Mouse (Mus musculus): Measurements from ENCODE around the gene Wdr53. TPM values are rescaled to one million over a fixed set of nuclear protein-coding genes. Genes with fewer than 3 reads are reported as not detected.
"Not testable (repeated sequence)": the region's sequence is repeated elsewhere in the genome, so short reads cannot be mapped to it uniquely, and the experiment has no call there.

Gene Wdr53
- 0.58 and 2.3 TPM in 2 replicates for total RNA-seq (2015; ENCODE audit: low replicate concordance)
- 5.3 and 5.6 TPM in 2 replicates for total RNA-seq (2017; ENCODE audit: low replicate concordance)

DNA sequence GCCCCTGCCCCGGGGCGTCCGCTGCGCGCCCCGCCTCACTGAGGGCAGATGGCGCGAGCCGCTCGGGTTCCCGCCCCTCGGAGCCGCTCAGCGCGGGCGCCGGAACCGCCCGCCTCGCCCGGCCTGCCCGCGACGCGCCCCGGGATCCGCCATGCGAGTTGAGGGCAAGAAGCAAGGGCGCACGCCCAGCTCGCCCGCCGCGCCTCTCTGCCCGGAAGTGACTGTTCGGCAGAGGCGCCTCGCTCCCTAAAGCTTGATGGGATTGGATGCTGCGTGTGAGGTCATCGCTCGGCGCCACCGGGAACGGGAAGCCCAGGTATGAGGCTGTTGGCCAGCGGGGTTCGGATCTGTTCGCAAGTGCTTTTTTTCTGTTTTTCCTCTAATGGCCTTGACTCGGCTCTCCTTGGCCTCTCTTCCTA, at the start of gene Wdr53, which contains the start of gene Fbxo45:
Gene Wdr53, plus strand, starts transcription at position 276 of the 419 bp plus-strand sequence.
Gene Fbxo45, minus strand, starts transcription at position 207 of the 419 bp plus-strand sequence.
- peak; percentile 97 for ATAC-seq (replicated peaks; ENCODE audit: low FRiP score, poor library complexity, severe bottlenecking)

DNA sequence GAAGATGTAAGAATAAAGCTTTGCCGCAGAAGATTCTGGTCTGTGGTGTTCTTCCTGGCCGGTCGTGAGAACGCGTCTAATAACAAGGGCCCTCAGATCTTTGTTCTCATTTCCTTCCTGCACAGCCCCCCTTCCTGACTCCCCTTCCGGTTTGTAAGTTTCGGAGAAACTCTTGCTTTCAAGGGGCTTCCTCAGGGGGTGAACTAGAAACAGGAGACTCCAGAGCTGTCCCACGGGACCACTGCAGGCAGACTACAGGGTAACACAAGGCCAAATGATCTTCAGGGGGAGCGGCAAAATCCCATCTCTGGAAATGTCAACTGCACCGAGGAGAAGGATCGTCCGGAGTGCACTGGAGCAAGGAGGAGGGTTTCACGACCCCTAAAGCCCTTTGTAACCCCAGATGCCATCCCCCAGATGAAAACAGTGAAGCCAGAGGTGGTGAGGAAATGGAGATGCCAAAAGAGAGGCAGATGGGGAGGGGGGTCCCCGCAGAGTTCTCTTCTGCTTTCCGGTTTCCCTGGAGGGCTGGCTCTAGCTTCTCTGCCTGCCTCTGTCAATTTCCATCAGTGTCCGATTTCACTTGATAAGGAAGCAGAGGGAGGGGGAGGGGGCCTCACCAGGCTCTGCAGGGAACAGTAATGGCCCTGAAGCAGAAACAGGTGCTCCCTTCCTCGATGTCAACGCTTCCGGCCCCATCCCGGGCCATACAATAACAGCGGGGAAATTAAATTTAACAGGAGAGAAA, 46.6 kb upstream of the Wdr53 start:
- peak; percentile 57; the same call in 1 of the 2 replicates for ATAC-seq (replicated peaks; ENCODE audit: low FRiP score, poor library complexity, severe bottlenecking)

DNA sequence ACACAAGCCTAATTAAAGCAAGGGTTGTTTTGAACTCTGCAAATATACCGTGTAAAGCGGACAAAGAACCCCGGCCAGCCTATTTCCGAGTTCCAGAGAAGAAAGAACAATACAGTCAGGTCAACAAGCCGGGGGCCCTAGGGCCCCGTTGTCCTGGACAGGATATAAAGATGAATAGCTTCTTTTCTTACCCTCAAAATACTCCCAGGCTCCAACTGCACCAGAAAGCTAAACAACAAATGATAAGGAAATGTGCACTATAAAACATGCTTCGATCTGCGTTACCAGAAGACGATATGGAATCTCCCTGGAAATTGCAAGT, 46.1 kb upstream of the Wdr53 start:
- ATAC-seq (replicated peaks; ENCODE audit: low FRiP score, poor library complexity, severe bottlenecking) = 0 out of 2 replicates have a peak, but pooled peaks have one; percentile 8

DNA sequence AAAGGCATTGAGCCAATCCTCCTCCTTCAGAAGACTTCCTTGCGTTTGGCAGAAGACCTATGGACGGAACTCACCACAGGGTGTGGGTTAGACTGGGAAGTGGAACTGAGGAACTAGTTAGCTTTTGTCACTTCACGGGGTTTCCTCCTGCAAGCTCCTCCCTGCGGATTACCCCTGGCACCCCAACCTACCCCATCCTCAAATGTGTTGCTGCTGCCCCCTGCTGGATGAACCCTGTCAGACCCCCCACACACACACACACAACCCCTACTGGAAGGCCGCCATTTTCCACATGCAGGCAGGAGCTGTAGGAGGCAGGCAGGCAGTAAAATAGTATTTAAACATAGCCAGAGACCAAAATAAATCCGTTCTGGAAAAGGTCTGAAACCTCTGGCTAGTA, 44.3 kb upstream of the Wdr53 start:
- ATAC-seq (replicated peaks; ENCODE audit: low FRiP score, poor library complexity, severe bottlenecking) = peak; percentile 80

DNA sequence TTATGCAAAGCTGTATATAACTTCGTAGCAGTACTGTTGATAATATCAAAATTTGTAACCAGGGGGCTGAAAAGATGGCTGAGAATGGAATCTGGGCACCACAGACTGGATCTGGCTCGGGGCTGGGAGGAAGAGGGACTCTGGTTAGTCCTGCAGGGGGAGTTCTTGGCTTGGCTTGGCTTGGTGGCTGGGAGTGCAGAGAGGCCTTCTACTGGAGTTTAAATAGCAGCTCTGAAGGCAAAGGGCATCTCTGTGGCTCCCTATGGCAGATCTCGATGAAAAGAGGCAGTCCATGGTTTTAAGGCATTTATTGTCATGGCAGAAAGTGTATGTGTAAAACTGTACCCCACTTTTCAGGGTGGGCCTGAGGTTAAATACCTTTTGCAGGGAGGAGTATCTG, 42.1 kb upstream of the Wdr53 start:
- ATAC-seq (replicated peaks; ENCODE audit: low FRiP score, poor library complexity, severe bottlenecking) = no peak

DNA sequence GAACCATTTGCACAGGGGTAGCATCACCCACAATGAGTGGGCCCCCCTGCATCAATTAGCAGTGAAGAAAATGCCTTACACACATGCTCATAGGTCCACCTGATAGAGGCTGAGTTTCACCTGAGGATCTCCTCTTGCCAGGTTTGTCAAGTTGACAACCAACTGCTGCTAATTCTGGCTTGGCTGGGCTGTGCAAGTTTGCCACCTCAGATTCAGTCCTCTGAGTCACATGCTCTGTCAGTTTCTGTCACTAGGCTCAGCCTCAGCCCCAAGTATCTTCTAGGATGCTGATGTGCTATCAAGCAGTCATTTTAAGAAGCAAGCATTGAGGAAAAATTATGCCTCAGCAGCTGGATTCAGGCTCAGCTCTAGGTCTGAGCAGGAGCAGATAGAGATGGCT, 32.9 kb upstream of the Wdr53 start:
- ATAC-seq (replicated peaks; ENCODE audit: low FRiP score, poor library complexity, severe bottlenecking) = no peak

DNA sequence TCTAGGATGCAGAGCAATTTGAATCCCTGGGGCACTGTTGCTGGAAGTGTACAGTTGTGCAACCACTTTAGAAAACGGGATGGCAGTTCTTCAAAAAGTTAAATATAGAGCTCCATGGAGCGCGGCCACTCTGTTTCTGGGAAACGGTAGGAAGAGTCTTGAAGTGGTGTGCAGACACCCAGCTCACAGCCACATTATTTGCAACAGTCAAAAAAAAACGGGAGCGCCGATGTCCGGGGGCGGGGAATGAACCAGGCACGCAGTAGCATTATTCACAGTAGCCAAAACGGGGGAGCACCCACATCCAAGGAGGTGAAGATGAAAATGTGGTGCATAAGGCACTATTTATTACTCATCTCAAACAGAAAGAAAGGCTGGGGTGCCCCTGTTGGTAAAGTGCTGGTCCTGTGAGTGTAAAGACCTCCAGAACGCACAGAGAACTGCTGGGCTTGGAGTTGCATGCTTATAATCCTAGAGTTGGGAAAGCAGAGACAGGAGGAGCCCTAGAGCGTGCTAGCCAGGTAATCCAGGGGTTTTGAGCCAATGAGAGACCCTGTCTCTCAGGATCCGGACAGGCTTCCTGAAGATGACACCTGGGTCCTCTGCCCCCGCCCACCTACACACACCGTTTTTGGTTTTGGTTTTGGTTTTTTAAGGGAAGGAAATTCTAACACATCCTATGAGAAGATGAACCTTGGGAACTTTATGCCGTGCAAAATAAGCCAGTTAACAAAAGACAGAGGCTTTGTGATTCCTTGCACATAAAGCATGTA, 32.0 kb upstream of the Wdr53 start:
- no peak for ATAC-seq (replicated peaks; ENCODE audit: low FRiP score, poor library complexity, severe bottlenecking)

DNA sequence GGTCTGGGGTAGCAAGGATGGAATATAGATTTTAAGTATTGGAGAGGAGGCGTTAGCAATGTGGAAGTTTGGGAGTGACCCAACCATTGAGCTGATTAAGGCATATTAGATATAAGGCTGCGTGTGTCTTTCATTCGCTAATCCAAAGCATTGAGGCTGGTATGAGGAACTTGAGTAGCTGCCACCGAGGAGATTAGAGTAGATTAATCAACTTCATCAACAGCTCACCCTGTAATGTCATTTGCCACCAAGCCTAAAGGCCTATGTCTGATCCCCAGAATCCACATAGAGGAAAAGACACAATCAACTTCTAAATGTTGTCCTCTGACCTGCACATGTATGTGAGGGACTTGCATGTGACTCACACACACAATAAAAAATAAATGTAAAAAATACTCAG, 25.2 kb upstream of the Wdr53 start:
- ATAC-seq (replicated peaks; ENCODE audit: low FRiP score, poor library complexity, severe bottlenecking) = no peak

DNA sequence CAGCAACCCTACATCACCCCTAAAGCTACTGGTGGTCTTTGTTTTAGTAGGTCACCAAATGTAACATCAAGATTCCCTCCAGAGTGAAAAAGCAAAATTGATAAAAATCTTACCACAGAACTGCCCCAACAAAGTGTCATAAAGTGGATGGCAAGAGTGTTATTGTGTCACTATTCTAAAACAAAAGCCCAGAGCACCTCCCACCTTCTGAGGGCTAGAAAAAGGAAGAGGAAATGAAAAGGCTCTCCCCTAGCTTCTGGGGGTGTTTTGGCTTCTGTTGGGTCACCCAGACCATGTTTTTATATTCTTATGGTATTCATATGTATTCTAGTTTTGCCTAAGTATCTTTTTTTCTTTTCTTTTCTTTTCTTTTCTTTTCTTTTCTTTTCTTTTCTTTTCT, 24.6 kb upstream of the Wdr53 start:
- ATAC-seq (replicated peaks; ENCODE audit: low FRiP score, poor library complexity, severe bottlenecking) = no peak

DNA sequence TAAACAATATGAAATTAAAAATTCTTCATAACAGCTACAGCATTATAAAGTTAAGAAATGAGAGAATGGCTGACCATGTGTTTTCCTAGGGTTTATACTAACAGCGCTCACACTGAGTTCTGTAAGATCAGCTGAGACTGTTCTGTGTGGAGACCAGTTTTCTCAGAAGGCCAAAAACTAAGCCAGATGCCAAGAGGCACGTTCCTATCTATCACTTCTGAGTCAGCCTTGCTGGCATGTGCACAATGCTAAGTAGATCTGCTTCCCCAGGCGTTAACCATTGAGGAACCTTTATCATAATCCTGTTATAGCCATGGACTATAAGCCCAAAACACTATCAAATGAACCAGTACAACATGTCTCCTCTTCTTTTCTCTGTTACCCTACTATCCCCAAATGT, 15.0 kb upstream of the Wdr53 start:
- ATAC-seq (replicated peaks; ENCODE audit: low FRiP score, poor library complexity, severe bottlenecking) = not testable (repeated sequence)

DNA sequence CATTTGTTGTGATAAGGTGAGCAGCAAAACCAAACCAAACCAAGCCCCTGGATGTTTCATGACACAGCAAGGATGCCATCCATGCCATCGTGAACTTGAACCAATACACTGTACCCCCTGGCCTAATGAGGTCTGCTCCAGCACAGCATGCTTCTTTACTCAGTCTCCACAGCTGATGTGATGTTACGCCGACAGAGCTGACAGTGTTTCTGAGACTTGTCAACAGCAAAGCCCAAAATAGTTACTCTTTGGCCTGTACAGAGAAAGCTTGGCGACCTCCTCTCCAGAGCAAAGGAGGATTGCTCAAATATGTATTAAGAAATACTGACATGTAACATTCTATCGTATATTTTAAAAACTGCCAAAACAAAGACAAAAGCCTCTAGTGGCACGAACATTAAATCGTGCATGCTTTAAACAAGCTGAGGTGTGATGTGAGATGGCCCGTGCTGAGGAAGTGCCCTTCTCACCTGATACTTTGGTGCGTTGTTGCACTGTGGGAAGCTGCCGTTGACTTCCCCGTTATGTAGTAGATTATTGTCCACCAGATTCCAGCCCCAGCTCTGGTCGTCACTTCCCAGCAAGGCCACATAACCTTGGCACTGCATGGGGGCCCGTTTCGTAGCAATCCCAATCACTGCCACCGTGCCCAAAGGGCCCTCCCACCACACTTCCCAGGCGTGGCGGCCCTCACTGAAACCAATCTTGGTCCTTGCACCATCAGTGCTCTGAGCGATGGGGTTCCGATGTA, 8.9 kb upstream of the Wdr53 start:
- ATAC-seq (replicated peaks; ENCODE audit: low FRiP score, poor library complexity, severe bottlenecking) = no peak

DNA sequence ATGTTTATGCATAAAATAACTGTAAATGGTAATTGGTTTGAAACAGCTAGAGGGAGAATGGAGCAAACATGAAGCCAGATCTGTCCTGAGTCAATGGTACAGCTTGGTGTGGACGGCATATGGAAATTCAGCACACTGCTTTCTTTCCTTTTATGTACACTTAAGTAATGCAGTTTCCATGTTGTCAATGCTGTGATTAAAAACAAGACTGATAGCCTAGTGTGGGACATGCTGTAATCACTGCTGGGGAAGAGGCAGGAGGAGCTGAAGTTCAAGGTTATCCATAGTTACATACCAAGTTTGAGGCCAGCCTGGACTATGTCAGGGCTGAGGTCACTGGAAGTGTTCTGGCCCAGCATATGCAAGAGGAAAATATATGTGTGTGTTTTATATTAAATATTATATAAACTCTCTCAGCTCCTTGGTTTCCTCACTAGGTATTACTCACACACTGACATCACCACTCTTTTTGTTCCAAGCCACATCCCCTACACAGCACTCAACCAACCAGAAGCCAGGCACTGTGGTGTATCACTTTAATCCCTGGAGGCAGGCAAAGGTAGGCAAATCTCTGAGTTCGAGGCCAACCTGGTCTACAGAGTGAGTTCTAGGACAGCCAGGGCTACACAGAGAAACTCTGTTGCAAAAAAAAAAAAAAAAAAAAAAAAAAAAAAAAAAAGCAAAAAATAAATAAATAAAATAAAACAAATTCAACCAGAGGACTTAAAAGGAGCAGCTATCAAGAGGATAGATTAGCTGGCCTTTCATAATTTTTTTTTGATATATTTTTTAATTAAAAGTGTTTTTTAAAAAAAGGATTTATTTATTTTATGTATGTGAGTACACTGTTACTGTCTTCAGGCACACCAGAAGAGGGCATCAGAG, 7.4 kb upstream of the Wdr53 start:
- no peak for ATAC-seq (replicated peaks; ENCODE audit: low FRiP score, poor library complexity, severe bottlenecking)

DNA sequence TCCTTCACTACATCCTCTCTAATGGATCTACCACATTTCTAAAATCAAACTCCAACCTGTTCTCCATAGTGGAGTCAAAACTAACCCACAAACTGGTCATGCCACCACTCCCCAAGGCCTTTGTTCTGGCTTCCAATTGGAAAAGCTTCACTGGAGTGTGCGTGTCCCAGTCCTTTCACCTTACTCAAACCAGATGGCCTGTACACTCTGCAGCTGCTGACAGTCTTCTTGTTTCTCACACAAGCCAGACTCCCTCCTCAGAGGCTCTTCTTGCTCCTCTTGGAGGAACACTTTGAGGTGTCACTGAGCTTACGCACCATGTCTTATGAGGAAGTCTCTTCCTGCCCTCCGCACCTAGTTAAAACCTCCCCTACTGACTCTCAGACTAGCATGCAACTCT, 3.1 kb upstream of the Wdr53 start:
- no peak for ATAC-seq (replicated peaks; ENCODE audit: low FRiP score, poor library complexity, severe bottlenecking)

DNA sequence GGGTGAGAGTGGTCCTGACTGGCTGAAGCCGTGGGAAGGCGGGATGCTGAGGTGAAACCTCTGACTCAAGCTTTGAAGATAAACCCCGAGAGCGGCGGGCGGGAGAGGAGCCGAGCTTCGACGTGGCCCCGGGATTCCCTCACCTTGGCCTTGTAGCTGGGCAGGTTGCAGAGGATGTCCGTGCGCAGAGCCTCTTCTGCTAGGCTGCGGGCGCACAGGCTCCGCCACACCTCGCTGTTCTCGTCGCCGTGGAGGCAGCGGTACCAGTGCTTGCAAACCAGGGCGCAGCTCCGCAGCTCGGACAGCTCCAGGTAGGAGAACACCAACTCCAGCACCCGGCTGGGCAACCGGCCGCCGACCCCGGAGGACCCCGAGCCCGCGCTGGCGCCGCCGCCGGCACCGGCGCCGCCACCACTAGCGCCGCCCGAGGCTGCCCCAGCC, 656 bp upstream of the Wdr53 start:
- ATAC-seq (replicated peaks; ENCODE audit: low FRiP score, poor library complexity, severe bottlenecking) = peak; percentile 58

DNA sequence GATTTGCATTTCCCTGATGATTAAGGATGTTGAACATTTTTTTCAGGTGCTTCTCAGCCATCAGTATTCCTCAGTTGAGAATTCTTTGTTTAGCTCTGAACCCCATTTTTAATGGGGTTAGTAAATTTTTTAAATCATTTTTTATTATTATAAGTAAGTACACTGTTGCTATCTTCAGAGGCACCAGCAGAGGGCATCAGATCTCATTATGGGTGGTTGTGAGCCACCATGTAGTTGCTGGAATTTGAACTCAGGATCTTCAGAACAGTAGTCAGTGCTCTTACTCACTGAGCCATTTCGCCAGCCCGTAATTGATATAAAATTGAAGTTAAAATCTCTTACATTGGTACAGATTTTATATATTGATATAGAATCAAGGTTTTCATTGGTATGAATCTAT, 17.2 kb downstream of the Wdr53 start:
- not testable (repeated sequence) for ATAC-seq (replicated peaks; ENCODE audit: low FRiP score, poor library complexity, severe bottlenecking)

DNA sequence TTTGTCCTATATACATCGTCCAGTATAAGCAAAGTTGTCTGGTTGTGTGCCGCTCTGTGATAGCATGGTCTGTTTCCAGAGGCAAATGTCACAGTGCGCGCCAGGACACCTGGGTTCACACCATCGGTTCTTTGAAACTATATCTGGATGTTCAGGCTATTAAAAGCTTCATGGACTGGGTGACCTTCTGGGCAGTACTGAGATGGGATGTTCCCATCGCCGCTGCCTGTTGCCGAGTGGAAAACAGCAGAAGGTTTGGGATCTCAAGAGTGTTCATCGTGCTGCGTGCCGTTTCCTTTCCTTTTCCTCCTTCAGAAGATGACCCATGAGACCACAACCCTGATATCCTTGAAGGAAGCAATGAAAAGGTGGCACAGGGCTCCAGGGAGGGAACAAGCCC, 24.3 kb downstream of the Wdr53 start, which contains the start of gene Smco1:
Gene Smco1, plus strand, starts transcription at position 178 of the 400 bp plus-strand sequence.
- no peak for ATAC-seq (replicated peaks; ENCODE audit: low FRiP score, poor library complexity, severe bottlenecking)

DNA sequence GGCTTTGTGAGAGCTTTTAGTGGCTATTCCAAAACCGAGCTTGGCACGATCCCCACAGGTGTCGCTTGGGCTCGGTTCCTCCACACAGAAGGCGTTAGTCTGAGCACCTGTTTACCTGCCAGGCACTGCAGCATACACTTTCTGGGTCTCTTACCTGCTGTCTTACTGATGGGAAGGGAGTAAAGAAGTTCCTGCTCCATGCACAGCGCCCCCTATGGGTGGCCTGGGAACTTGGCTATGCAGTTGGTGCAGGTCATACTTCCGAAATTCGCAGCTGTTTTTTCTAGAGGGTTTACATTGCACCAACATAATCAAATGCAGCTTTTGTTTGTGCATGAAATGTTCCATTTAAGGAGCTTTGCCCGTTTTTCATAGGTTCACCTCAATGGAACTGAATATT, 26.3 kb downstream of the Wdr53 start:
- no peak for ATAC-seq (replicated peaks; ENCODE audit: low FRiP score, poor library complexity, severe bottlenecking)

DNA sequence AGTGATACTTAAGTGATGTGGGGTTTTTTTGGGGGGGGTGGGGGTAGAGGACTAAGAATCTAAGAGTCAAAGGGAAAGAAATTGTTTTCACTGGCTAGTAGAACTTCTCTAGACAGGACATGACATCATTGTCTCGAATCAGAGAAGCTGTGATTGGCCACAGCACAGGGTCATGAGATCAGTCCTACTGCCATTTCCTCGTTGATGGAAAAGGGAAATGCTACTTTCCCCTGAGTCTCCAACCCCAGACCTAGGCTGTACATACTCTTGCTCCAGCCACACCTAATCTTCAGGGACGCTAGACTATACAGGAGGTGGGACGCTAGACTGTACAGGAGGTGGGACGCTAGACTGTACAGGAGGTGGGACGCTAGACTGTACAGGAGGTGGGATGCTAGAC, 28.0 kb downstream of the Wdr53 start:
- no peak for ATAC-seq (replicated peaks; ENCODE audit: low FRiP score, poor library complexity, severe bottlenecking)

DNA sequence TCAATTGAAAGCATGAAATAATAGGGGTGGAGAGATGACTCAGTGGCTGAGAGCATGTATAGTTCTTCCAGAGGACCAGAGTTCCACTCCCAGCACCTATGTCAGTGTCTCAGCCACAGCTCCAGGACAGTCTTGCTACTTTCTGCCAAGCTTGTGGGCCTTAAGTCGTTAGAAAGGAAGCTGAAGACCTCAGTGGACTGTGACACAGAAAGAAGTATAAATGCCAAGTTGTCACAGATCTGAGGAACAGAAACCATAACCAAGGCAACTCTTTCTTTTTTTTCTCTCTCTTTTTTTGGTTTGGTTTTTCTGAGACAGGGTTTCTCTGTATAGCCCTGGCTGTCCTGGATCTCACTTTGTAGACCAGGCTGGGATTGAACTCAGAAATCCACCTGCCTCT, 28.8 kb downstream of the Wdr53 start:
- ATAC-seq (replicated peaks; ENCODE audit: low FRiP score, poor library complexity, severe bottlenecking) = no peak
